Mouse (Mus musculus): ENCODE measurements at regions not wholly inside any gene's neighbourhood (a gene's known extent, or its start where the extent isn't known, plus 50 kb on each side); places are given as distances from the start of the nearest gene placed in this dataset.

- no peak for TF ChIP-seq CTCF (IDR thresholded peaks at IDR 0.05; ENCODE audit: low read depth, low read length)
- TF ChIP-seq GATA1 (IDR thresholded peaks at IDR 0.05; ENCODE audit: borderline replicate concordance, low read length), result no peak
- TF ChIP-seq GATA2 (IDR thresholded peaks at IDR 0.05; ENCODE audit: borderline replicate concordance, low read depth, low read length), result no peak
These were observed 834.7 kb downstream of the Tlr4 start for GRCm38 (mm10) chr4:67662122-67662521.
